Mouse (Mus musculus): ENCODE results near the gene Nrg3.

Nrg3 gene

GRCm38 (mm10) chr14:38444788-38445187 is 1028.1 kb downstream of the Nrg3 start:
- TF ChIP-seq GATA4 (IDR thresholded peaks at IDR 0.05; ENCODE audit: insufficient replicate concordance, low read length) = no peak

DNA sequence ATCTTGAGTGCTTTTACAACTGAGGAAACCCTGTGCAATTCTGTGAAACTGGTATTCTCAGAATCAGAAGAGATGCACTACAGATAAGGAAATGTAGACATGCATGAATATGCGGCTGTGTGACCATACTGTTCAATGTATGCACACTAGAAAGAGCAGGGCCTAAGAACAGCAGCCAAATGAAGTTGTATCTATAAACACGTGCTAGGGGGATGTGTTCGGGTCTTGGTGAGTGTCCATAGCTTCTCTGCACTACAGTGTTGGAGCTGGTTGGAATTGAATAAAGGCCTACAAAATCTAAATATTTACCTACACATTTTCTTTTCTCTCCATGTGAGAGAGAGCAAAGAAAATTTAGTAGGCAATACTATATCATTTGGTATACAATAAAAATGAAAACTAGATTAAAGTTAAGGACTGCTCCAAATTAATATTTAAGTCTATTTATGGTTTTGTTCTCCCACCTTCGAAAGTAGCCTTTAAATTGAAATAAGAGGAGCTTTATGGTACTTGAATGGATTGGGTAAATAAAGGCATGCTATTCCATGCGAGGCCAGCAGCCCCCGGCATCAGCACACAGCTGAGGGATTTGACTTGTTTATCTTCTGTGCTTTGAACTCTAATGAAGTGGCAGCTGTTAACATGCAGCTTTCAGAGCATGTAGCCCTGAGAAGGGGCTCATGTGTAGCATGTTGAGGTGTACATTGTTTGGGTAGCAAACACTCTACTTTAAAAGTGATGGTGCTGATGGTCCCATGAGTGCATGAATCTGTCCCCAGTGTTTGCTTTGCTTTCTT is 1038.9 kb downstream of the Nrg3 start:
- TF ChIP-seq GATA4 (IDR thresholded peaks at IDR 0.05; ENCODE audit: insufficient replicate concordance, low read length) = no peak

- TF ChIP-seq GATA4 (IDR thresholded peaks at IDR 0.05; ENCODE audit: insufficient replicate concordance, low read length) = no peak
These were observed 1098.2 kb downstream of the Nrg3 start for GRCm38 (mm10) chr14:38374660-38375059.

GRCm38 (mm10) chr14:38340967-38341366 is 1131.9 kb downstream of the Nrg3 start:
- no peak for TF ChIP-seq GATA4 (IDR thresholded peaks at IDR 0.05; ENCODE audit: insufficient replicate concordance, low read length)

- no peak for TF ChIP-seq GATA4 (IDR thresholded peaks at IDR 0.05; ENCODE audit: insufficient replicate concordance, low read length)
These were observed 1152.1 kb downstream of the Nrg3 start for GRCm38 (mm10) chr14:38320619-38321340.
